Mouse (Mus musculus) MEL (cell line): ENCODE measurements around the gene C1qtnf3. TPM values are rescaled to one million over a fixed set of nuclear protein-coding genes. Genes with fewer than 3 reads are reported as not detected.

ENCODE experiments used
- DNase-seq: peaks from one replicate; pipeline ENCODE4 v3.0.0; 2011; ENCODE audit warnings: low read depth, low spot score
- H3K27ac ChIP-seq: 2 replicates; pipeline ENCODE4 v1.5.1; 2012; ENCODE audit warnings: low read depth, mild to moderate bottlenecking, control low read depth, low read length, moderate library complexity; ENCODE audit not compliant: control insufficient read depth
- H3K27me3 ChIP-seq, 2 experiments: fragments of 150-350 bp in 1 of 2; sonication (generic) in 1 of 2; 2 replicates each; pipeline ENCODE4 v1.6.1; 2012; ENCODE audit warnings: low read length in 2 of 2, mild to moderate bottlenecking in 2 of 2, improper control_type of control experiment in 1 of 2, moderate library complexity in 1 of 2; ENCODE audit not compliant: insufficient read depth in 2 of 2, control insufficient read depth in 1 of 2
- H3K36me3 ChIP-seq, 2 experiments: 2 replicates each; pipeline ENCODE4 v1.6.1; 2012 to 2014; ENCODE audit warnings: low read length in 2 of 2, improper control_type of control experiment in 1 of 2, inconsistent platforms in 1 of 2, mild to moderate bottlenecking in 1 of 2; ENCODE audit not compliant: insufficient read depth in 2 of 2, control insufficient read depth in 1 of 2
- H3K4me1 ChIP-seq, 2 experiments: fragments of 150-350 bp in 1 of 2; sonication (generic) in 1 of 2; 2 replicates each; pipeline ENCODE4 v1.6.1; 2012; ENCODE audit warnings: low read length in 2 of 2, improper control_type of control experiment in 1 of 2, mild to moderate bottlenecking in 1 of 2; ENCODE audit not compliant: insufficient read depth in 2 of 2, control insufficient read depth in 1 of 2
- H3K4me3 ChIP-seq, 2 experiments: fragments of 150-350 bp in 1 of 2; sonication (generic) in 1 of 2; 2 replicates each; pipeline ENCODE4 v1.5.1; 2012; ENCODE audit warnings: low read depth in 2 of 2, low read length in 2 of 2, mild to moderate bottlenecking in 2 of 2, moderate library complexity in 2 of 2, control low read depth in 1 of 2, improper control_type of control experiment in 1 of 2; ENCODE audit not compliant: control insufficient read depth in 1 of 2, insufficient read depth in 1 of 2
- H3K79me2 ChIP-seq: 2 replicates; pipeline ENCODE4 v1.6.1; 2012; ENCODE audit warnings: mild to moderate bottlenecking, low read length, moderate library complexity; ENCODE audit not compliant: control insufficient read depth, poor library complexity, insufficient read depth
- H3K9ac ChIP-seq: 2 replicates; pipeline ENCODE4 v1.6.1; 2012; ENCODE audit warnings: low read depth, mild to moderate bottlenecking, control low read depth, low read length, moderate library complexity; ENCODE audit not compliant: control insufficient read depth, poor library complexity, severe bottlenecking
- H3K9me3 ChIP-seq: fragments of 150-350 bp; sonication (generic); replicated peaks from 2 replicates; pipeline ENCODE4 v1.6.1; 2012; ENCODE audit warnings: mild to moderate bottlenecking, low read length, improper control_type of control experiment, moderate library complexity; ENCODE audit not compliant: insufficient read depth
- BHLHE40 ChIP-seq: IDR thresholded peaks from 2 replicates; pipeline ENCODE4 v1.6.1; 2012; ENCODE audit warnings: low read depth, mild to moderate bottlenecking, inconsistent platforms, low read length, improper control_type of control experiment, borderline replicate concordance
- CHD1 ChIP-seq: IDR thresholded peaks from 2 replicates; pipeline ENCODE4 v1.6.1; 2012; ENCODE audit warnings: low read depth, mild to moderate bottlenecking, inconsistent platforms, low read length, improper control_type of control experiment
- E2F4 ChIP-seq: IDR thresholded peaks from 2 replicates; pipeline ENCODE4 v1.6.1; 2011; ENCODE audit warnings: low read depth, low read length, improper control_type of control experiment, borderline replicate concordance
- GABPA ChIP-seq: IDR thresholded peaks from 2 replicates; pipeline ENCODE4 v1.6.1; 2012; ENCODE audit warnings: low read depth, mild to moderate bottlenecking, inconsistent platforms, low read length, improper control_type of control experiment, moderate library complexity
- GATA1 ChIP-seq: IDR thresholded peaks from 2 replicates; pipeline ENCODE4 v1.6.1; 2011; ENCODE audit warnings: low read depth, low read length, improper control_type of control experiment
- MAZ ChIP-seq: IDR thresholded peaks from 2 replicates; pipeline ENCODE4 v1.6.1; 2012; ENCODE audit warnings: low read depth, mild to moderate bottlenecking, inconsistent platforms, low read length, improper control_type of control experiment
- MEF2A ChIP-seq: IDR thresholded peaks from 2 replicates; pipeline ENCODE4 v1.6.1; 2014; ENCODE audit warnings: low read depth, mild to moderate bottlenecking, inconsistent platforms, low read length, improper control_type of control experiment; ENCODE audit not compliant: poor library complexity, insufficient replicate concordance, severe bottlenecking; ENCODE audit errors: extremely low read depth
- MYC ChIP-seq: IDR thresholded peaks from 2 replicates; pipeline ENCODE4 v1.6.1; 2011; ENCODE audit warnings: low read depth, mild to moderate bottlenecking, low read length, improper control_type of control experiment, moderate library complexity
- POLR2AphosphoS2 ChIP-seq: IDR thresholded peaks from 2 replicates; pipeline ENCODE4 v1.6.1; 2011; ENCODE audit warnings: low read length, improper control_type of control experiment
- POLR2AphosphoS5 ChIP-seq: IDR thresholded peaks from 2 replicates; pipeline ENCODE4 v1.6.1; 2012; ENCODE audit warnings: low read depth, borderline replicate concordance, mild to moderate bottlenecking, inconsistent platforms, low read length, moderate library complexity, mixed read lengths
- RAD21 ChIP-seq: IDR thresholded peaks from 2 replicates; pipeline ENCODE4 v1.6.1; 2011; ENCODE audit warnings: mild to moderate bottlenecking, low read depth, low read length, improper control_type of control experiment
- RCOR1 ChIP-seq: IDR thresholded peaks from 2 replicates; pipeline ENCODE4 v1.6.1; 2012; ENCODE audit warnings: low read depth, mild to moderate bottlenecking, inconsistent platforms, low read length, improper control_type of control experiment
- SMC3 ChIP-seq: IDR thresholded peaks from 2 replicates; pipeline ENCODE4 v1.6.1; 2011; ENCODE audit warnings: low read depth, low read length, improper control_type of control experiment
- TAL1 ChIP-seq: IDR thresholded peaks from 2 replicates; pipeline ENCODE4 v1.6.1; 2012; ENCODE audit warnings: mild to moderate bottlenecking, inconsistent platforms, low read length, moderate library complexity, mixed read lengths
- TBP ChIP-seq: IDR thresholded peaks from 2 replicates; pipeline ENCODE4 v1.8.0; 2011; ENCODE audit warnings: low read depth, low read length, improper control_type of control experiment
- TCF12 ChIP-seq: IDR thresholded peaks from 2 replicates; pipeline ENCODE4 v1.6.1; 2014; ENCODE audit warnings: low read depth, mild to moderate bottlenecking, inconsistent platforms, low read length, improper control_type of control experiment, moderate library complexity
- USF2 ChIP-seq, 2 experiments: IDR thresholded peaks; 2 replicates each; pipeline ENCODE4 v1.6.1; 2011 to 2012; ENCODE audit warnings: improper control_type of control experiment in 2 of 2, low read length in 2 of 2, borderline replicate concordance in 1 of 2, inconsistent platforms in 1 of 2, low read depth in 1 of 2, mild to moderate bottlenecking in 1 of 2; ENCODE audit not compliant: insufficient read depth in 1 of 2
- ZC3H11A ChIP-seq: IDR thresholded peaks from 2 replicates; pipeline ENCODE4 v1.6.1; 2012; ENCODE audit warnings: low read depth, mild to moderate bottlenecking, inconsistent platforms, low read length, improper control_type of control experiment
- ZKSCAN1 ChIP-seq: IDR thresholded peaks from 2 replicates; pipeline ENCODE4 v1.6.1; 2012; ENCODE audit warnings: low read depth, mild to moderate bottlenecking, inconsistent platforms, low read length, improper control_type of control experiment, moderate library complexity
- polyA plus RNA-seq, 2 experiments: library from polyadenylated mRNA; stranded (reverse) in 1 of 2; unstranded in 1 of 2; fragments of >175 nt in 1 of 2; fragments of >200 nt in 1 of 2; gene quantifications; 2 replicates each; pipeline versions ENCODE4 v1.2.1 to v1.2.4; 2012; ENCODE audit warnings: low replicate concordance in 2 of 2, low read depth in 1 of 2; ENCODE audit not compliant: insufficient read length in 2 of 2, insufficient read depth in 1 of 2, missing spikeins in 1 of 2
- total RNA-seq: library from RNA; depleted of rRNA; stranded (reverse); fragments of 300-350 nt; gene quantifications from 2 replicates; pipeline ENCODE4 v1.2.3, GENCODE M21; 2012

The C1qtnf3 gene
- total and polyA plus RNA-seq, 3 experiments = not detected

DNA sequence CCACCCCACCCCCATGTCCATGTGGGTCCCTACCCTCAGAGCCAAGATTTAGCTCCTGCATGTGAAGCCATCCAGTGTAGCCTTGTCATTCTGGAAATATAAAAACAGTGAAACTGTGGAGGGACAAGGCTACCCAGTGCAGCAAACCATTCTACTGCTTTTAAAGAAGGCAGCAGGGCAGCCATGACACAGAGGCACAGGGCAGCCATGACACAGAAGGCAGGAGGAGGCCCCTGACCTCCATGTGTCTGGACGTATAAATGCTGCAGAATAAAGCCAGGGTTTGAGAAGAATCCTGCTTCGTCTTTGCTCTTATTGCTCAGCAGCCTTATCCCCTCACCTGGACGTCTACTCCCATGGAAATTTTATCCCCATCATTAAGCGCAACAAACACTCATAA, 51.7 kb downstream of the C1qtnf3 start:
- H3K9ac ChIP-seq = no peak overlapping the region
- no peak overlapping the region for H3K27ac ChIP-seq
- H3K9me3 ChIP-seq = no peaks in the 10 kb centered on the region
- no peaks in the 10 kb centered on the region for H3K79me2 ChIP-seq
- no peak for DNase-seq
- no peaks in the 10 kb centered on the region for H3K27me3 ChIP-seq
- H3K4me1 ChIP-seq = no peaks in the 10 kb centered on the region
- H3K4me3 ChIP-seq = no peak overlapping the region
- H3K36me3 ChIP-seq = no peaks in the 10 kb centered on the region
- TF ChIP-seq GABPA (no peak), MEF2A (no peak), RAD21 (no peak)

DNA sequence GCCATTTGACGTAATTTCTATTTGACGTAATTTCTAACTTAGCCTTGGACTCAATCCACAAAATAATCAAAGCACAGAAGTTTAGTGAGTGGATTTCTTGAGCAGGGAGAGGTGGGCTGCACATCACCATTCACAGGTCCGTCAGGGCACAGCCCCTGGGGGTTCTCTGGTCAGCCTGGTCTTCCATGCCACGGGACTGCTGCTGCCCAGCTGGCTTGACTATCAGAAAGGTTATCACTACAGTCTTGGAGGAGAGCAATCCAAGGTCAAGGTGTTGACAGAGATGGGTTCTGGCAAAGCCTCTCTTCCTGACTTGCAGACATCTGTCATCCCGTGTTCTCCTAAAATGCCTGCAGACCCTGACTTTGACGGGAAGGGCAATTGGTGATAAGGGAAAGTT, 52.5 kb downstream of the C1qtnf3 start:
- Histone ChIP-seq H3K4me1 (no peaks in the 10 kb centered on the region), H3K9me3 (no peaks in the 10 kb centered on the region), H3K27ac (no peak overlapping the region), H3K4me3 (no peak overlapping the region), H3K79me2 (no peaks in the 10 kb centered on the region), H3K9ac (no peak overlapping the region), H3K27me3 (no peaks in the 10 kb centered on the region), H3K36me3 (no peaks in the 10 kb centered on the region)
- no peak for DNase-seq
- TF ChIP-seq POLR2AphosphoS2 (no peak), SMC3 (no peak), TAL1 (no peak), BHLHE40 (no peak), GATA1 (no peak), TCF12 (no peak), POLR2AphosphoS5 (no peak), E2F4 (no peak), CHD1 (no peak), RCOR1 (no peak), USF2 (IDR thresholded peaks at IDR 0.05; ENCODE audit: borderline replicate concordance in 1 of 2, insufficient read depth in 1 of 2, low read depth in 1 of 2, low read length in 2 of 2) (no peak), MYC (no peak), MAZ (no peak), ZKSCAN1 (no peak), ZC3H11A (no peak), TBP (no peak)
- TF ChIP-seq, all 39 proteins: peak for 0
